Mouse (Mus musculus) forebrain, embryonic 14.5 days (tissue): ENCODE measurements around the gene Aff3. TPM values are rescaled to one million over a fixed set of nuclear protein-coding genes. Genes with fewer than 3 reads are reported as not detected.
"Not testable (repeated sequence)": the region's sequence is repeated elsewhere in the genome, so short reads cannot be mapped to it uniquely, and the experiment has no call there.

Source experiments
- ATAC-seq: fragments of 200-750 bp; cut with Nextera tagmentation; 2 replicates; pipeline ENCODE4 v1.8.0; 2017; ENCODE audit warnings: mild to moderate bottlenecking, moderate library complexity
- DNase-seq: peaks from one replicate; pipeline ENCODE4 v3.0.0-alpha.2; 2015; ENCODE audit warnings: low spot score
- H3K27ac ChIP-seq: fragments of 300-500 bp; sonication (generic); 2 replicates; pipeline ENCODE4 v1.5.1; 2014; ENCODE audit warnings: low read depth, mild to moderate bottlenecking, control low read depth, low read length, moderate library complexity
- H3K27me3 ChIP-seq: fragments of 300-500 bp; sonication (generic); replicated peaks from 2 replicates; pipeline ENCODE4 v1.6.1; 2014; ENCODE audit warnings: low read length, control low read depth, mixed read lengths; ENCODE audit not compliant: control insufficient read depth, insufficient read depth
- H3K36me3 ChIP-seq: fragments of 300-500 bp; sonication (generic); 2 replicates; pipeline ENCODE4 v1.6.1; 2014; ENCODE audit warnings: low read length, control low read depth; ENCODE audit not compliant: control insufficient read depth, insufficient read depth
- H3K4me1 ChIP-seq: fragments of 300-500 bp; sonication (generic); 2 replicates; pipeline ENCODE4 v1.6.1; 2014; ENCODE audit warnings: antibody characterized with exemption, low read length, control low read depth; ENCODE audit not compliant: control insufficient read depth, insufficient read depth
- H3K4me2 ChIP-seq: fragments of 300-500 bp; sonication (generic); 2 replicates; pipeline ENCODE4 v1.6.1; 2014; ENCODE audit warnings: mild to moderate bottlenecking, control low read depth, low read length
- H3K4me3 ChIP-seq: fragments of 300-500 bp; sonication (generic); 2 replicates; pipeline ENCODE4 v1.5.1; 2014; ENCODE audit warnings: low read depth, low read length, control low read depth
- H3K9ac ChIP-seq: fragments of 300-500 bp; sonication (generic); 2 replicates; pipeline ENCODE4 v1.6.1; 2014; ENCODE audit warnings: mild to moderate bottlenecking, low read length, control low read depth, moderate library complexity
- H3K9me3 ChIP-seq: fragments of 300-500 bp; sonication (generic); replicated peaks from 2 replicates; pipeline ENCODE4 v1.6.1; 2016; ENCODE audit warnings: low read length, control low read depth, mixed read lengths; ENCODE audit not compliant: control insufficient read depth
- WGBS: fragments of 180-500 bp; shearing (Covaris S2); extraction: QIAGEN DNeasy Blood & Tissue Kit; methylation state at CpG from one replicate; pipeline ENCODE4 v1.1.7; 2014; 5-methylcytosine and 5-hydroxymethylcytosine counted together
- polyA plus RNA-seq: library from polyadenylated mRNA; unstranded; fragments of >200 nt; fragmentation: Nextera tagmentation; extraction: Ambion mirVana; gene quantifications from 2 replicates; pipeline ENCODE4 v1.2.1, GENCODE M21; 2014

Aff3 gene
- polyA plus RNA-seq, 1 experiment from 2014 or later = 15.5 TPM

GRCm38 (mm10) chr1:38441800-38442199 is 223.0 kb downstream of the Aff3 start:
- H3K9ac ChIP-seq = no peak overlapping the region
- peaks cover 60% of the 10 kb centered on the region for H3K4me1 ChIP-seq
- no peak overlapping the region for H3K4me2 ChIP-seq
- H3K27me3 ChIP-seq = no peaks in the 10 kb centered on the region
- no peaks in the 10 kb centered on the region for H3K9me3 ChIP-seq
- DNase-seq = no peak
- H3K36me3 ChIP-seq = no peaks in the 10 kb centered on the region
- H3K27ac ChIP-seq = peak overlapping the region; percentile 56
- H3K4me3 ChIP-seq = no peak overlapping the region
- 46% methylated on average over 2 of the region's 2 CpGs for WGBS
- no peak for ATAC-seq

DNA sequence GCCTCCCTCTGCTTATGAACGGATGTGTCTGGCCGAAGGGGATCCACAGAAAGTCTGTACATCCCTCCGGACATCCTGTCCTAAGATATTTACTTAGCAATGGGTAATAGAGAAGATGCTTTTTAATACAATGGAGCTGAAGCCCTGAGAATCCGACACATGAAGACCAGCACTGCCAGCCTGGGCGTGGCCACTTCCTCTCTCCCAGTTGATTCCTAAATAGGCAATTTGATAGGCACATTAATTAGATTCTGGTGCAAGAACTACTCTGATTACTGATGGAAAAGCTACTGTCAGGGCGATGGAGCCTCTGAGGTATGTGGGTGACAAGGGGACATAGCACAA is 224.3 kb downstream of the Aff3 start:
- H3K27me3 ChIP-seq = no peaks in the 10 kb centered on the region
- H3K9ac ChIP-seq = no peak overlapping the region
- H3K4me2 ChIP-seq = no peak overlapping the region
- no peak overlapping the region for H3K4me3 ChIP-seq
- DNase-seq = no peak
- WGBS = 50% methylated on average over 6 of the region's 6 CpGs
- no peaks in the 10 kb centered on the region for H3K9me3 ChIP-seq
- H3K27ac ChIP-seq = peak overlapping the region; percentile 83
- H3K36me3 ChIP-seq = no peaks in the 10 kb centered on the region
- ATAC-seq = no peak
- H3K4me1 ChIP-seq = peaks cover 57% of the 10 kb centered on the region

- peak; percentile 73 for DNase-seq
- H3K9ac ChIP-seq = peak overlapping the region; percentile 29; the same call in 1 of the 2 replicates
- WGBS = 25% methylated on average over 4 of the region's 4 CpGs
Measured at GRCm38 (mm10) chr1:38439751-38440470, 224.8 kb downstream of the Aff3 start.

GRCm38 (mm10) chr1:38438447-38438846 is 226.3 kb downstream of the Aff3 start:
- H3K36me3 ChIP-seq = no peaks in the 10 kb centered on the region
- H3K9ac ChIP-seq = 0 out of 2 replicates have a peak overlapping the region, but pooled peaks have one; percentile 7
- ATAC-seq (peak; percentile 92), DNase-seq (peak; percentile 90)
- H3K27me3 ChIP-seq = no peaks in the 10 kb centered on the region
- peaks cover 55% of the 10 kb centered on the region for H3K4me1 ChIP-seq
- peak overlapping the region; percentile 34; the same call in 1 of the 2 replicates for H3K4me2 ChIP-seq
- H3K9me3 ChIP-seq = no peaks in the 10 kb centered on the region
- WGBS = 14% methylated on average over 4 of the region's 4 CpGs
- peak overlapping the region; percentile 83 for H3K27ac ChIP-seq
- no peak overlapping the region for H3K4me3 ChIP-seq

More at GRCm38 (mm10) chr1:38439751-38440470, 224.8 kb downstream of the Aff3 start:
- Histone ChIP-seq H3K27ac (peak overlapping the region; percentile 83), H3K9me3 (no peaks in the 10 kb centered on the region), H3K36me3 (no peaks in the 10 kb centered on the region), H3K4me3 (no peak overlapping the region), H3K4me2 (peak overlapping the region; percentile 34), H3K4me1 (peaks cover 57% of the 10 kb centered on the region), H3K27me3 (no peaks in the 10 kb centered on the region)
- no peak for ATAC-seq

GRCm38 (mm10) chr1:38437671-38438070 is 227.1 kb downstream of the Aff3 start:
- no peak overlapping the region for H3K4me3 ChIP-seq
- WGBS = 70% methylated on average over 4 of the region's 4 CpGs
- H3K27me3 ChIP-seq = no peaks in the 10 kb centered on the region
- H3K27ac ChIP-seq = peak overlapping the region; percentile 83
- no peak overlapping the region for H3K9ac ChIP-seq
- H3K4me2 ChIP-seq = no peak overlapping the region
- peaks cover 55% of the 10 kb centered on the region for H3K4me1 ChIP-seq
- DNase-seq = no peak
- ATAC-seq = no peak
- H3K9me3 ChIP-seq = no peaks in the 10 kb centered on the region
- no peaks in the 10 kb centered on the region for H3K36me3 ChIP-seq

DNA sequence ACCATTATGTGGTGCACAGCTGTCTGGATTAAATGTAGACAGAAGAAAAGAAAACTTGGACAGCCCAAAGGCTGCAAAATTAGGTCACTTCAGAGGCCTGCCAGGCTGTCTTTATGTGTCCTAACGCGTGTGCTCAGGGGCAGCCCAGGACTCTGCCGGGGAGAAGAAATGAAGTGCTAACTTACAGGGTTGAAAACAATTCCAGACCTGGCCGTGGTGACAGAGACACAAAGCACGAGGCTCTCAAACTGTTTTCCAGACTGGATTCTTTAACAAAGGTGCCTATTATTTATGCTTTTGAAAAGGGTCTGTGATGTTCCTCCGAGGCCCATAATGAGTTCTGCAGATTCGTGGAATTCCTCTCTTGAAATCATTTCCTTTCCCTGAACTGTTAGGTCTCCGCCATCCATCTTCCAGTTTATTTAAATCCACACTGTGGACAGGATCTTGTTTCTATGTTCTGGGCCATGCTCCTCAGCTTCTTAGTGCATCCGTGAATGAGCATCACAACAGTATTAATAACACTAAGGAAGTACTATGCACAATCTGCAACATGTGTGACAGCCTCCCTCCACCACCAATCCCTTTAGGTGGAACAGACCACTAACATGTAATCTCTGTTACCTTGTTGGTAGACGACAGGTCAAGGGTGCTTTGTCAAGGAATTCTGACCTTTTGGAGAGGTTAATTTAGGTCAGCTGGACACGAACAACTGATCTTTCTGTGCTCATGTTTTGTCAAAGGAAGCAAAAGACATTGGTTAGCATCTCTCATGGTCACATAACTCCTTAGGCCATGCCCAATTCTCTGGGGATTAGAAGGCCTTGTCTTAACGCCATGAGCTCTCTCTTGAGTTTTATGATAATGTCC is 228.0 kb downstream of the Aff3 start:
- peak; percentile 39 for DNase-seq
- WGBS = 23% methylated on average over 12 of the region's 12 CpGs
- no peak overlapping the region for H3K4me3 ChIP-seq
- H3K27ac ChIP-seq = no peak overlapping the region
- H3K9ac ChIP-seq = no peak overlapping the region
- no peaks in the 10 kb centered on the region for H3K36me3 ChIP-seq
- no peaks in the 10 kb centered on the region for H3K27me3 ChIP-seq
- H3K9me3 ChIP-seq = no peaks in the 10 kb centered on the region
- no peak overlapping the region for H3K4me2 ChIP-seq
- peaks cover 52% of the 10 kb centered on the region for H3K4me1 ChIP-seq
- ATAC-seq = no peak

GRCm38 (mm10) chr1:38430311-38430710 is 234.4 kb downstream of the Aff3 start:
- H3K27ac ChIP-seq = not testable (repeated sequence)

GRCm38 (mm10) chr1:38428708-38429683 is 235.8 kb downstream of the Aff3 start:
- H3K4me3 ChIP-seq = no peak overlapping the region
- peak; percentile 85 for ATAC-seq
- H3K36me3 ChIP-seq = no peaks in the 10 kb centered on the region
- H3K4me2 ChIP-seq = no peak overlapping the region
- peak overlapping the region; percentile 79 for H3K27ac ChIP-seq
- no peak overlapping the region for H3K9ac ChIP-seq
- 31% methylated on average over 13 of the region's 13 CpGs for WGBS
- no peaks in the 10 kb centered on the region for H3K27me3 ChIP-seq
- H3K4me1 ChIP-seq = peaks cover 22% of the 10 kb centered on the region
- no peaks in the 10 kb centered on the region for H3K9me3 ChIP-seq
- peak; percentile 78 for DNase-seq

More at GRCm38 (mm10) chr1:38430311-38430710, 234.4 kb downstream of the Aff3 start:
- peaks cover 18% of the 10 kb centered on the region for H3K4me1 ChIP-seq
- not testable (repeated sequence) for ATAC-seq, H3K9ac ChIP-seq, H3K4me2 ChIP-seq, H3K36me3 ChIP-seq, H3K27me3 ChIP-seq, H3K9me3 ChIP-seq, DNase-seq, H3K4me3 ChIP-seq
- WGBS = 94% methylated on average over 12 of the region's 12 CpGs
